Mouse (Mus musculus): ENCODE data around the gene 1500011B03Rik. TPM values are rescaled to one million over a fixed set of nuclear protein-coding genes. Genes with fewer than 3 reads are reported as not detected.
"Not testable (repeated sequence)": the region's sequence is repeated elsewhere in the genome, so short reads cannot be mapped to it uniquely, and the experiment has no call there.

Gene 1500011B03Rik
- polyA plus RNA-seq, 1 experiment = 31.4 TPM

GRCm38 (mm10) chr5:114842155-114842554 lies 18.9 kb upstream of the 1500011B03Rik start:
- H3K27me3 ChIP-seq (ENCODE audit: control insufficient read depth, insufficient read depth, insufficient read length); H3K79me2 ChIP-seq (ENCODE audit: control insufficient read depth, insufficient read depth); H3K36me3 ChIP-seq (ENCODE audit: control insufficient read depth, insufficient read depth); H3ac ChIP-seq (ENCODE audit: control insufficient read depth, insufficient read length); H3K4me3 ChIP-seq: not testable (repeated sequence)
- peak overlapping the region; percentile 31 for H3K4me2 ChIP-seq (ENCODE audit: low read depth)
- TF ChIP-seq MYOG (IDR thresholded peaks at IDR 0.05; ENCODE audit: control insufficient read depth in 1 of 3, insufficient read depth in 1 of 3, insufficient read length in 2 of 3, low read depth in 2 of 3) = peak in 1 of 3 experiments; percentile 29
- TF ChIP-seq TCF12 (IDR thresholded peaks at IDR 0.05; ENCODE audit: insufficient read depth, poor library complexity, severe bottlenecking) = peak; percentile 54
- TF ChIP-seq MYOD1 (IDR thresholded peaks at IDR 0.05; ENCODE audit: control insufficient read depth in 1 of 3, insufficient read length in 2 of 3, low read depth in 2 of 3) = peak in 2 of 3 experiments; percentile 68 to 78

- H3K4me2 ChIP-seq (ENCODE audit: low read depth) = peak overlapping the region; percentile 12
- not testable (repeated sequence) for H3ac ChIP-seq (ENCODE audit: control insufficient read depth, insufficient read length); H3K79me2 ChIP-seq (ENCODE audit: control insufficient read depth, insufficient read depth); H3K4me3 ChIP-seq; H3K27me3 ChIP-seq (ENCODE audit: control insufficient read depth, insufficient read depth, insufficient read length); H3K36me3 ChIP-seq (ENCODE audit: control insufficient read depth, insufficient read depth)
- peak; percentile 34 for TF ChIP-seq TCF12 (IDR thresholded peaks at IDR 0.05; ENCODE audit: insufficient read depth, poor library complexity, severe bottlenecking)
- peak in 2 of 3 experiments; percentile 45 to 78 for TF ChIP-seq MYOD1 (IDR thresholded peaks at IDR 0.05; ENCODE audit: control insufficient read depth in 1 of 3, insufficient read length in 2 of 3, low read depth in 2 of 3)
- peak in 1 of 3 experiments; percentile 37 for TF ChIP-seq MYOG (IDR thresholded peaks at IDR 0.05; ENCODE audit: control insufficient read depth in 1 of 3, insufficient read depth in 1 of 3, insufficient read length in 2 of 3, low read depth in 2 of 3)
These were observed 17.2 kb upstream of the 1500011B03Rik start for GRCm38 (mm10) chr5:114840481-114840880.

- no peak for TF ChIP-seq MYOD1 (IDR thresholded peaks at IDR 0.05; ENCODE audit: control insufficient read depth in 1 of 3, insufficient read length in 2 of 3, low read depth in 2 of 3)
- no peak for TF ChIP-seq POLR2A (IDR thresholded peaks at IDR 0.05; ENCODE audit: insufficient read length, low read depth)
- no peak for TF ChIP-seq USF1 (IDR thresholded peaks at IDR 0.05; ENCODE audit: low read depth)
- TF ChIP-seq MAX (IDR thresholded peaks at IDR 0.05; ENCODE audit: low read depth) = no peak
- TF ChIP-seq POLR2AphosphoS2 (IDR thresholded peaks at IDR 0.05; ENCODE audit: insufficient read length, low read depth) = no peak
- TF ChIP-seq REST (IDR thresholded peaks at IDR 0.05; ENCODE audit: insufficient read depth, insufficient read length) = no peak
- no peak for TF ChIP-seq CEBPB (IDR thresholded peaks at IDR 0.05; ENCODE audit: insufficient read depth, poor library complexity, severe bottlenecking)
- H3K36me3 ChIP-seq (ENCODE audit: control insufficient read depth, insufficient read depth) = no peaks in the 10 kb centered on the region
- H3K79me2 ChIP-seq (ENCODE audit: control insufficient read depth, insufficient read depth) = no peaks in the 10 kb centered on the region
- H3K4me2 ChIP-seq (ENCODE audit: low read depth) = no peak overlapping the region
- H3K27me3 ChIP-seq (ENCODE audit: control insufficient read depth, insufficient read depth, insufficient read length) = no peaks in the 10 kb centered on the region
- H3K4me3 ChIP-seq = no peak overlapping the region
- no peak overlapping the region for H3ac ChIP-seq (ENCODE audit: control insufficient read depth, insufficient read length)
These were observed 13.6 kb upstream of the 1500011B03Rik start for GRCm38 (mm10) chr5:114836886-114837285.

- Histone ChIP-seq H3K4me2 (ENCODE audit: low read depth) (no peak overlapping the region), H3ac (ENCODE audit: control insufficient read depth, insufficient read length) (no peak overlapping the region), H3K27me3 (ENCODE audit: control insufficient read depth, insufficient read depth, insufficient read length) (no peaks in the 10 kb centered on the region), H3K4me3 (no peak overlapping the region), H3K79me2 (ENCODE audit: control insufficient read depth, insufficient read depth) (no peaks in the 10 kb centered on the region), H3K36me3 (ENCODE audit: control insufficient read depth, insufficient read depth) (no peaks in the 10 kb centered on the region)
- TF ChIP-seq MYOD1 (IDR thresholded peaks at IDR 0.05; ENCODE audit: control insufficient read depth in 1 of 3, insufficient read length in 2 of 3, low read depth in 2 of 3) = peak in 1 of 3 experiments; percentile 58
- TF ChIP-seq MYOG (IDR thresholded peaks at IDR 0.05; ENCODE audit: control insufficient read depth in 1 of 3, insufficient read depth in 1 of 3, insufficient read length in 2 of 3, low read depth in 2 of 3) = peak in 2 of 3 experiments; percentile 19 to 74
- no peak for TF ChIP-seq SRF (IDR thresholded peaks at IDR 0.05; ENCODE audit: control insufficient read depth, insufficient read length, low read depth)
These were observed 6.5 kb upstream of the 1500011B03Rik start for GRCm38 (mm10) chr5:114829740-114830139.

GRCm38 (mm10) chr5:114827427-114827826 lies 4.2 kb upstream of the 1500011B03Rik start:
- Histone ChIP-seq H3ac (ENCODE audit: control insufficient read depth, insufficient read length) (no peak overlapping the region), H3K36me3 (ENCODE audit: control insufficient read depth, insufficient read depth) (no peaks in the 10 kb centered on the region), H3K4me3 (no peak overlapping the region), H3K27me3 (ENCODE audit: control insufficient read depth, insufficient read depth, insufficient read length) (no peaks in the 10 kb centered on the region), H3K4me2 (ENCODE audit: low read depth) (peak overlapping the region; percentile 73), H3K79me2 (ENCODE audit: control insufficient read depth, insufficient read depth) (no peaks in the 10 kb centered on the region)
- no peak for TF ChIP-seq E2F4 (IDR thresholded peaks at IDR 0.05; ENCODE audit: insufficient read depth)
- TF ChIP-seq CEBPB (IDR thresholded peaks at IDR 0.05; ENCODE audit: insufficient read depth, poor library complexity, severe bottlenecking) = peak; percentile 80; the same call in 1 of the 2 replicates
- TF ChIP-seq MYOD1 (IDR thresholded peaks at IDR 0.05; ENCODE audit: control insufficient read depth in 1 of 3, insufficient read length in 2 of 3, low read depth in 2 of 3) = peak; percentile 28 to 94 (median 87)
- TF ChIP-seq MYOG (IDR thresholded peaks at IDR 0.05; ENCODE audit: control insufficient read depth in 1 of 3, insufficient read depth in 1 of 3, insufficient read length in 2 of 3, low read depth in 2 of 3) = peak; percentile 54 to 82 (median 68)
- no peak for TF ChIP-seq MAX (IDR thresholded peaks at IDR 0.05; ENCODE audit: low read depth)

- Histone ChIP-seq H3K79me2 (ENCODE audit: control insufficient read depth, insufficient read depth) (no peaks in the 10 kb centered on the region), H3K36me3 (ENCODE audit: control insufficient read depth, insufficient read depth) (no peaks in the 10 kb centered on the region), H3K27me3 (ENCODE audit: control insufficient read depth, insufficient read depth, insufficient read length) (no peaks in the 10 kb centered on the region), H3K4me3 (no peak overlapping the region), H3ac (ENCODE audit: control insufficient read depth, insufficient read length) (no peak overlapping the region), H3K4me2 (ENCODE audit: low read depth) (no peak overlapping the region)
- TF ChIP-seq SRF (IDR thresholded peaks at IDR 0.05; ENCODE audit: control insufficient read depth, insufficient read length, low read depth) (no peak), TCF3 (IDR thresholded peaks at IDR 0.05; ENCODE audit: insufficient read length, low read depth) (no peak), USF1 (IDR thresholded peaks at IDR 0.05; ENCODE audit: low read depth) (no peak), MYOG (IDR thresholded peaks at IDR 0.05; ENCODE audit: control insufficient read depth in 1 of 3, insufficient read depth in 1 of 3, insufficient read length in 2 of 3, low read depth in 2 of 3) (no peak), REST (IDR thresholded peaks at IDR 0.05; ENCODE audit: insufficient read depth, insufficient read length) (no peak), POLR2AphosphoS2 (IDR thresholded peaks at IDR 0.05; ENCODE audit: insufficient read length, low read depth) (no peak), TCF12 (IDR thresholded peaks at IDR 0.05; ENCODE audit: insufficient read depth, poor library complexity, severe bottlenecking) (no peak), POLR2A (IDR thresholded peaks at IDR 0.05; ENCODE audit: insufficient read length, low read depth) (no peak), CEBPB (IDR thresholded peaks at IDR 0.05; ENCODE audit: insufficient read depth, poor library complexity, severe bottlenecking) (no peak), E2F4 (IDR thresholded peaks at IDR 0.05; ENCODE audit: insufficient read depth) (no peak), MAX (IDR thresholded peaks at IDR 0.05; ENCODE audit: low read depth) (no peak), MYOD1 (IDR thresholded peaks at IDR 0.05; ENCODE audit: control insufficient read depth in 1 of 3, insufficient read length in 2 of 3, low read depth in 2 of 3) (no peak)
These were observed 2.9 kb upstream of the 1500011B03Rik start for GRCm38 (mm10) chr5:114825978-114826691.

Data from myocyte (in vitro differentiated cells).